Mouse (Mus musculus): ENCODE measurements around the gene Olfr857. TPM values are rescaled to one million over a fixed set of nuclear protein-coding genes. Genes with fewer than 3 reads are reported as not detected.

Gene Olfr857
- 0.17 TPM in 1 of 2 replicates, not detected in the other for polyA plus RNA-seq (2012; rRNA removed; ENCODE audit: low replicate concordance)

GRCm38 (mm10) chr9:19709133-19709532 lies at the start of gene Olfr857:
TSS of gene Olfr857 (plus strand) at chr9:19709433.

Other genes with a start within 250 kb of the Olfr857 start
- not detected in 2 replicates for gene Olfr850, start 231.2 kb upstream of the Olfr857 start, polyA plus RNA-seq (2012; rRNA removed; ENCODE audit: low replicate concordance)
- not detected in 2 replicates for gene Olfr851, start 216.1 kb upstream of the Olfr857 start, polyA plus RNA-seq (2012; rRNA removed; ENCODE audit: low replicate concordance)
- not detected in 2 replicates for gene Olfr853, start 168.4 kb upstream of the Olfr857 start, polyA plus RNA-seq (2012; rRNA removed; ENCODE audit: low replicate concordance)
- not detected in 2 replicates for gene Olfr854, start 142.1 kb upstream of the Olfr857 start, polyA plus RNA-seq (2012; rRNA removed; ENCODE audit: low replicate concordance)
- not detected in 2 replicates for gene Olfr855, start 126.8 kb upstream of the Olfr857 start, polyA plus RNA-seq (2012; rRNA removed; ENCODE audit: low replicate concordance)
- gene Zfp317, start 87.3 kb upstream of the Olfr857 start, polyA plus RNA-seq (2012; rRNA removed; ENCODE audit: low replicate concordance): 7.9 and 16.4 TPM in 2 replicates
- not detected in 2 replicates for gene Olfr58, start 70.8 kb downstream of the Olfr857 start, polyA plus RNA-seq (2012; rRNA removed; ENCODE audit: low replicate concordance)
- not detected in 2 replicates for gene Olfr859, start 95.5 kb downstream of the Olfr857 start, polyA plus RNA-seq (2012; rRNA removed; ENCODE audit: low replicate concordance)
- gene Olfr860, start 140.3 kb downstream of the Olfr857 start, polyA plus RNA-seq (2012; rRNA removed; ENCODE audit: low replicate concordance): not detected in 2 replicates
- not detected in 2 replicates for gene Olfr862, start 178.6 kb downstream of the Olfr857 start, polyA plus RNA-seq (2012; rRNA removed; ENCODE audit: low replicate concordance)
- gene Olfr77, start 207.4 kb downstream of the Olfr857 start, polyA plus RNA-seq (2012; rRNA removed; ENCODE audit: low replicate concordance): not detected in 2 replicates

Measured in subcutaneous adipose tissue, adult 2 months (tissue).